Mouse (Mus musculus): ENCODE results near the gene Mfap5.

DNA sequence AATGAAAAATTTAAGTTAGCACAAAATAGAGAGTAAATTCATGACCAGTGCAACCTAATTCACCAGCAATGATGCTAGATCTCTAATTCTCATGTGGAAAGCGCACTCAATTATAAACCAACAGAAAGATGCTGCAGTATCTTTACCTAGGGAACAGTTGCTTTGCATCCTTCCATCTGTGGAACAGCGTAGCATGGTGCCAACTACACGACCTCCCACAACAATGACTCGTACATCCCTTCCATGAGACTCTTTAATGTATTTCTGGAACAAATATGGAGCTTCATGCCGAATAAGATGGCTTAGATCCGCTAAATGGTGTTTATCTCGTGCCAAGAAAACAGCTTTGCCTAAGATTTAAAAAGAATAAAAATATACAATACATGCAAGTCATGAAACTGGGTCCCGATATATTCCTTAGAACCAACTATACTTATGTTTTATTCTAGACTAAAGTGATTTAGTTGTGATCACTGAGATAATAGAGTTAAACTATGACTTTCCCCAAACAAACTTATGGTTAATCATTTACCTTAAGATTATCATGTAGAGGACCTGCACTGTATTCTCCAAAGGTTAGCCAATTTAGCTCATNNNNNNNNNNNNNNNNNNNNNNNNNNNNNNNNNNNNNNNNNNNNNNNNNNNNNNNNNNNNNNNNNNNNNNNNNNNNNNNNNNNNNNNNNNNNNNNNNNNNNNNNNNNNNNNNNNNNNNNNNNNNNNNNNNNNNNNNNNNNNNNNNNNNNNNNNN lies 46.5 kb upstream of the Mfap5 start:
- TF ChIP-seq CTCF (conservative IDR thresholded peaks at IDR 0.05 in 1 of 2, IDR thresholded peaks at IDR 0.05 in 1 of 2; ENCODE audit: low read depth in 2 of 2, low read length in 2 of 2) (no peak), MAX (IDR thresholded peaks at IDR 0.05; ENCODE audit: low read length) (no peak), POLR2AphosphoS2 (IDR thresholded peaks at IDR 0.05; ENCODE audit: low read depth, low read length) (no peak), ETS1 (conservative IDR thresholded peaks at IDR 0.05; ENCODE audit: low read depth, low read length) (no peak), CHD1 (IDR thresholded peaks at IDR 0.05; ENCODE audit: low read depth, low read length) (no peak), POLR2A (IDR thresholded peaks at IDR 0.05; ENCODE audit: low read depth, low read length) (no peak), EP300 (IDR thresholded peaks at IDR 0.05; ENCODE audit: low read length) (no peak), E2F4 (IDR thresholded peaks at IDR 0.05; ENCODE audit: insufficient replicate concordance, low read depth, low read length) (no peak), SMC3 (IDR thresholded peaks at IDR 0.05; ENCODE audit: low read depth, low read length) (no peak), USF2 (conservative IDR thresholded peaks at IDR 0.05; ENCODE audit: low read depth, low read length) (no peak), USF1 (IDR thresholded peaks at IDR 0.05; ENCODE audit: low read depth, low read length) (no peak)
